Mouse (Mus musculus) granulocyte monocyte progenitor cell, adult 5-6 weeks (primary cell): ENCODE data around the gene Fndc3b. TPM values are rescaled to one million over a fixed set of nuclear protein-coding genes. Genes with fewer than 3 reads are reported as not detected.
A peak's percentile ranks its signal among the peaks of the same experiment; 100 is the strongest.

ENCODE experiments used
- ATAC-seq: replicated peaks from 2 replicates; pipeline ENCODE4 v1.8.0; 2016; ENCODE audit warnings: mild to moderate bottlenecking, moderate TSS enrichment, inconsistent platforms; ENCODE audit not compliant: poor library complexity, severe bottlenecking
- total RNA-seq, 2 experiments: library from RNA; stranded (forward) in 1 of 2; stranded (reverse) in 1 of 2; fragments of 200-712, 200-1000 nt in 1 of 2; fragments of >200 nt in 1 of 2; fragmentation: Nextera tagmentation in 1 of 2; gene quantifications; 2 replicates each; pipeline ENCODE4 v1.2.3; 2014 to 2017

The Fndc3b gene
- total RNA-seq, 2 experiments from 2014 or later = 21.3 to 48.8 TPM

- peak; percentile 82 for ATAC-seq
Measured at GRCm38 (mm10) chr3:27563047-27563624, 148.0 kb downstream of the Fndc3b start.

- 0 out of 2 replicates have a peak, but pooled peaks have one; percentile 11 for ATAC-seq
Measured at GRCm38 (mm10) chr3:27562476-27562875, 148.6 kb downstream of the Fndc3b start.

- no peak for ATAC-seq
Measured at GRCm38 (mm10) chr3:27561921-27562320, 149.2 kb downstream of the Fndc3b start.

- ATAC-seq = no peak
Measured at GRCm38 (mm10) chr3:27559316-27559715, 151.8 kb downstream of the Fndc3b start.

- no peak for ATAC-seq
Measured at GRCm38 (mm10) chr3:27557100-27558004, 153.8 kb downstream of the Fndc3b start.

DNA sequence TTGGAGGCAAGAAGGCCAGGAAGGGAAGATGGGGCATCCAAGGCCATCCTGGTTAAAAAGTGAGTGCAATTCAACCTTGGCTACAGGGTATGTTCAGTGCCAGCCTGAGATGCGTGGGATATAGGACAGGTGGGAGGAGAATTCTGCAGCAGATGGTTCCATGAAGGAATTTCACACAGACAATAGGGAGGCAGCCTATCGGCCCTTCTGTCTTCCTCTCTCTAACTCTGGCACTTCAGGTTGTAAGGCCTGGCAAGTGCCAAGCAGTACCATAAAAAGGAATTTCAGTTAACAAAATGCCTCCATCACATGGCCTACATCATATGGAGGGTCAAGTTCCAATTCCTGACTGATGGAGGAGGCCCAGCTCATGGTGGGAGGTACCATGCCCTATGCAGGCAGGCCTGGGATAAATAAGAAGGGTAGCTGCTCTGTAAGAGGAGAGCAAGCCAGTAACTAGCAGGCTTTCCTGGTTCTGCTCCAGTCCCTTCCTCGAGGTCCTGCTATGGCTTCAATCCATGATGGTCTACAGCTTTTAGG lies 155.6 kb downstream of the Fndc3b start:
- ATAC-seq = no peak

DNA sequence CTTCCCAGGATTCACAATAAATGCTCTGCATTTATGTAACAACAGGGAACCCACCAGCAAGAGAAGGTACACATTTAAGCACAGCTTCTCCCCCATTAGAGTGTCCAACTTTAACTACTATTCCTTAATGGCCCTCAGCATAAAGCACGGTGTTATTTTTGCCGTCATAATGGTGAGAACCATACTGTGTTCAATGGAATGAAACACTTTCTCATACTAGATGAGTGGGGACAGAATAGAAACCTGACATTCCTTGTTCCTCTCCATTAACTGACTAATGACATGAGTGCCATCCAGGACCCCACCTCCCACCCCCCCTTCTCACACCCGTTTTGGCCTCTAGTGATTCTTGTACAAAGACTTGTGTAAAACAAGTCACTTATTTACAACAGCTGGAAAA lies 156.8 kb downstream of the Fndc3b start:
- no peak for ATAC-seq

DNA sequence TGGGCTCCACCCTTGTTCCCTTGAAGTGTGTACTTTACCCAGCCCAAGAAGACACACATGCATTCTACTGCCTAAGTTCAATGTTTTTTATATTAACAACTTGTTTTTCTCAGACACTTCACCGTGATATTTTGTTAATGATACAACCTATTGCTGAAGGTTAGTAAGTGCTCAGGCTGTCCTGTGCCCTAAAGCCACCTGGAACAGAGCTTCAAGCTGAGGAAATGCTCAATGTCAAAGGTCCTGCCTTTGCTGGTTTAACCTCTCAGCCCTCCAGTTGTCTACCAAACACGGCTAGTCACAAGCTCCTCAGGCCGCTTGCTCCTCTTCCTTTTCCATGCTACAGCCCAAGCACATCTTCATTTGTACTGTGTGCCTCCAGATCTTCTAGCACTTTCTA lies 157.3 kb downstream of the Fndc3b start:
- ATAC-seq = no peak

DNA sequence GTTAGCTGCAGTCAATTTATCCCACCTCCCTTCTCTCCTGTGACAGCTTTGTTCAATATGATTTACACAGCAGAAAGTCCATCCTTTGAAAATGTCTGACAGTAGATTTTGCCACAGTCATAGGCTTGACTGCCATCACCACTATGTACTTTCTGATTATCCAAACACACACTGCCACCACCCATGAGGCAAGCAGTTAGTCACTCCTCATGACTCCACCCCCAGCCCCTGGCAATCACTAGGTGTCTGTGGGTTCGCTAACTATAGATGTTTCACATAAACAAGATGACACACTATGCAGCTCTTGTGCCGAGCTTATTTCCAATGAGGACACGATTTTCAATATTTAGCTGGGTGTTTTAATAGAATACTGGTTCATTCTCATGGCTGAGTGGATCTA lies 160.1 kb downstream of the Fndc3b start:
- peak; percentile 37; the same call in 1 of the 2 replicates for ATAC-seq

DNA sequence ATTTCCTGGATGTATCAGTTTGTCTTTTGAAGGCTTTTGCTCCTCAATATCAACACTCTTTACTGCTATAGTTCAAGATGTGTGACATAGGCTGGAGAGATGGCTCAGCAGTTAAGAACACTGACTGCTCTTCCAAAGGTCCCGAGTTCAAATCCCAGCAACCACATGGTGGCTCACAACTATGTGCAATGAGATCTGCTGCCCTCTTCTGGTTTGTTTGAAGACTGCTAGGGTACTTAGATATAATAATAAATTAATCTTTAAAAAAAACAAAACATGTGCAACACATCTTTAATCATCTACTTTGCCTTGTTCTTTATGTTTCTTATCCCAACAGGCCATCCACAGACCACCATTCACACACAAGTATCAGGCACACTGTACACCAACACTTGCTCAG lies 160.7 kb downstream of the Fndc3b start:
- ATAC-seq = no peak

DNA sequence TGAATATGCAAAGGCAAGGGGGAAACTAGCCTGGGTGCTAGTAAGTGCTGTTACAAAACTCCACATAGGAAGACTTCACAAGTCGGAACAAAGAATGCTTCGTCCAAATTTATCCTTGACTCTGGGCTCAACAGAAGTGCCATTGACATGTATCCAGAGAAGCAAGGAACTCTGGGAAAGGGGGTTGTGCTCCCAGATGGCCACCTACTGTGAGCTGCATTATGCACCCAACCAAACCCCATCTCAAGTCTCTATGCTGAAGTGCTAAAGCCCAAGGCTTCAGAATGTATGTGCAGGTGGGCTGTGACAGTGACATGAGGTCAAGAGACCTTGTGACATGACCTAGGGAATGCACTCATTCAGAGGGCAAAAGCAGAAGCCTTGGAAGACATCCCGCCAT lies 165.5 kb downstream of the Fndc3b start:
- ATAC-seq = no peak

DNA sequence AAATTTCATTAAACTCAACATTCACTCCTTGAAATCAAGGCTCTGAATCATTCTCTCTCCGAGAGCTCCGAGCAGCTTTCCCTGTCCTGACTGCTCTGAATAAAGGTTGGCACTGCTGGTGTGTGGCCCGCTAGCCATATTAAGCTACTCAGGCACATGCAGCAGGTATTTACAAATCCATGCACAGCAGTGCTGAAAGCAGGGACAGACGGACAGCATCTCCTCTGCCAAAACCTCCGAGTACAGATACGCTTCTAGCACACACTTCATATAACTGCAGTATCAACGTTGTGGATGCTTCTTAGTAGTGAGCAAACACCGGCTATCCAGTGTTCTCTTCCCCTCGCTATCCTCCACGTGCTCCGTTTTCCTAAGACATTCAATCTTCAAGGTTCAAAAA lies 167.0 kb downstream of the Fndc3b start:
- ATAC-seq = no peak

DNA sequence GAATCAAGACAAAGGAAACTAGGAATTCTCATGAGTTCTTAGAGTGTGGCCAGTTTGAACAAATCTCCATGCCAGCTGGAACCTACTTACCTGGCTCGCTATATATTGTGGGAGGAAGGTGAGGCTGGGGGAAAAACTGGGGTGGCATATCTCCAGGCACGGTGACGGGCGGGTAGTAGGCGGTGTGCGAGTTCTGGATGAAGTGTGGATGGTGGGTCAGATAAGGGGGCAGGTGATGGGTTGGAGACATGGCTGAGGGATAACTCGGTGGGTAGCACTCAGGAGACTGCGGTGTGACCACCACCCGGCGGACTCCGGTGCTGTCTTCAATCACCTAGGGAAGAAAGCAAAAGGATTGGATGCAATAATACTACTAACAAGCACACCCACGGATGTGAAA lies 169.3 kb downstream of the Fndc3b start:
- no peak for ATAC-seq

GRCm38 (mm10) chr3:27541181-27541580 lies 169.9 kb downstream of the Fndc3b start:
- no peak for ATAC-seq

- ATAC-seq = no peak
Measured at GRCm38 (mm10) chr3:27534208-27534607, 176.9 kb downstream of the Fndc3b start.

DNA sequence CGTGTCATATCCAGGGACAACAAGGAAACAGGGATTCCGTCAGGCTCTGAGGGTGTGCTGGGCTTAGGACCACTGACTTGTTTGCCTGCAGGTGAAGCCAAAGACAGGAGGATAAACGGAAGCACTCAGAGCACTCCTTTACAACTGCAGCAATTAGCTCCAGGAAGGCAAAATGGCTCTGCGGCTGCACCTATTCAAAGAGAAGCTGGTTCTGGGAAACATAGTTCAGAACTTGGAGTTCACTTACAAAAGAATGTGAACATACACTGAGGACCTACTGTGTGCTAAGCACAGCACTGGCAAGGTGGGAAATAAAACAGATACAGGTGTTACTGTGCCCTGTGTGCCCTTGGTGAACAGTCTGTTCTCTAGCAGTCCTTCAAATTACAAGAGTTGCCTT lies 177.4 kb downstream of the Fndc3b start:
- no peak for ATAC-seq

DNA sequence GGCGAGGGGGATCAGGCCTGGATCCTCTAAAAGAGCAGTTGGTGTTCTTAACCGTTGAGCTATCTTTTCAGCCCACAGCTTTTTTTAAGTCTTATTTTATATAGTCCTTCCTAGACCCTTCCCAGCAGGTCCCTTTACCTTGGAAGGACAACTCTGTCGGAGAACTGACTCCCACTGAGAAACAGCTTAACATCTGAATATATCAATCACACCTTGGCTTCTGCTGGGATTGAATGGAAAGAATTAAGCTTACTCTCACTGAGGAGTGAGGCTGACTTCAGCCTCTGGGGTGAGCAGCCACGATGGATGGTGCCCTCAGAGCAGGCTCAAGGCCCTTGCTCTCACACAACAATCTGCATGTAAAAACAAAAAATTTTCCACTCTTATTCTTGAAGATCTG lies 179.1 kb downstream of the Fndc3b start:
- ATAC-seq = no peak

DNA sequence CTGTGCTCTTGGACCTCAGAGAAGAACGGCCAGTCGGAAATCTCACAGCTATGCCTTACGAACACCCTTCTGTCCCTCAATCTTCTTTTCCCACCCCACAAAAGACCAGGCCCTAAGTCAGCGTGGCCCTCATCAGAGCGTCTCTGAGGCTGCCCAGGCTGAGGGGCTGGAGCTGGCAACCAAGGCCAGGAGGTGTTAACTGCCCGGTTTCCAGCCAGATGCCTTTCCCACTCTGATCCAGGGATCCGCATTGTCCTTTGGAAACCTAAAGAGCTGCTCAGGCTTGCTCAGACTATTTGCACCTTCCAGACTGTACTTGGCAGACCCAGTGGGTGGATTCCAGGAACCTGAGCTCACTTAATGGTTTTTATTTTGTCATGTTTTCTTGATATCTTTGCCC lies 180.7 kb downstream of the Fndc3b start:
- no peak for ATAC-seq

DNA sequence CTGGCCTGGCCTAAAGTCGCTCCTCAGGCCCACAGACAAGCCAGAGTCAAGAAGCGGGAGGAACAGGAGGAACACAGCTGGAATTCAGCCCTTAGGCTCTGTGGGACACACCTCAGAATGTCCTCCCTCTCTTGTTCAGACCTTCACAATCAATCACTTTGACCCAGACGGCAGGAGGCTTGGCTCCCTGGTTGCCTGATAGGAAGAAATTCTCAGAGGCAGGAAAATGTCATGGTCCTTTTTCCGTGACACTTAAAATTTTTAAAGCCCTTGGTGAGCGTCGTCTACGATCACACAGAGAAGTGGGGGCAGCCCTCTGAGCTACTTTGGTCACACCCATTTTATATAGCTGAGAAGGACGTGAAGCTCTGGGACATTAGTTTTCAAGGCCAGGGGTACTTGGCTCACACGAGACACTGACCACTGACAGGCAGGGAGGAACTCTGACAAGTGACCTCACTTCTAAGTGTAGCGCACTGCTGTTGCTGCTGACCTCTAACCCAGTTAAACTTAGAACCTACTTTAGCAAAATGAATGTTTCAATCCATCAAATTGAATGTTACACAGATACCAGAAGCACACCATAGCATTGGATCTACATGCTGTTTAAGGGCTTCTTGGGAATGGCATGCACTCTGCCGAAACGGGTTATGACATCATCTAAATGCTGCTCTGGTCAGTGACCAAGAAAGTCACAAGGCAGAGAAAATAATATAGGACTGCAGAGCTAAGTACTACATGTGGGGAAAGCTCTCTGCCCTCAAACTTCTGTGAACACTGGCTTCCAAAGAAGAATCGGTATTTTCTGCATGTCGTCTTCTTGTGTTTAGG lies 181.7 kb downstream of the Fndc3b start:
- no peak for ATAC-seq

- ATAC-seq = no peak
Measured at GRCm38 (mm10) chr3:27526991-27527390, 184.1 kb downstream of the Fndc3b start.
